In the genomic region with DNA sequence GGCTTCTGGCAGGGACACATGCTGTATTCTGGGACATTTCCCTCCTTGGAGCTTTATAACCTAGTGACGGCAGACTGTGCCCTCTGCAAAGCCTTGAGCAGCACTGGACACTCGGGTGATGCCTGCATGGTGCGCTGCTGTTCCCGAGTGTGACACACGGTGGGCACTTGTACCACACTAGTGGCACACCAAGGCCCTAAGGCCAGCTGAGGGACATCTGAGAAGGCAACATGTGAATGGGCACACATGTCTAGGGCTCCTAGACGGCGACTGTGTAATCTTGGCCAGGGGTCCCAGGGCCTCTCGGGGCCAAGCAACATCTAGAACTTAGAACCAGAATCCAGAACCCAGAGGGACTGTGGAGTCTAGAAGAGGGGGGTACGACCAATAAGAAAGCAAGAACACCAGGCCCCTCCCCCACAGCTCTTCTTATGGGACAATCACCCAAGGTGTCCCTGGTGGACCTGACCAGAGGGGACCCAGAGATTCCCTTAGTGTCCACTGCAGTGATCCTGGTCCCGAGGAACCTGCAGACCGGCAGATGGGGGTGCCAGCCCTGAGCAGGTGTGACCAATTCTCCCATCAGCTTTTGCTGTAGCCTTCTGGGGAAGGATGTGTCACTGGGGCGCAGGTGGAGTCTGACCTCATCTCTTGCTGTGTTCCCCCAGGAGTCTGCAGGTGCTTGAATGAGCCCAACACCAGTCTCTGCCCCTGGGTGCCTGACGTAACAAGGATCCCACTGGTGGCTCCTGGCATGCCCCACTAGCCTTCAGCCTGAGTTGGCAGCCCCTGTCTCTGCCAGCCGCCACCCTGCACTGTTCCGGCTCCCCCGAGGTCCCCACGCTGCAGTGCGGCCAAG, we compare ENCODE assay signal across 16 mouse cellular contexts. TPM values are rescaled to one million over a fixed set of nuclear protein-coding genes. Genes with fewer than 3 reads are reported as not detected.
A peak's percentile ranks its signal among the peaks of the same experiment; 100 is the strongest.
DNase-seq lines count a peak whose midpoint lies in the region; ATAC-seq and TF ChIP-seq lines count a peak whose summit lies in the region.
"Had no signal": no experiment of that assay in that cellular context is flagged by ENCODE, and none has a peak within 500 bp of the region (broad histone marks: within the 10 kb centered on the region; RNA-seq: fewer than 3 reads in every experiment).

No protein-coding gene starts in this region.

- 86% methylated on average over 18 of the region's 18 CpGs for WGBS in lung, embryonic 14.5 days
- whole genome bisulfite sequencing in intestine, embryonic 16.5 days, result 86% methylated on average over 18 of the region's 18 CpGs

- peaks cover 41% of the 10 kb centered on the region for H3K36me3 ChIP-seq in erythroblast, embryonic 14.5 days (ENCODE audit: control insufficient read depth)
- peaks cover 30% of the 10 kb centered on the region for H3K36me3 ChIP-seq in lung, embryonic 14.5 days (ENCODE audit: insufficient read depth)
- H3K36me3 ChIP-seq in intestine, embryonic 16.5 days (ENCODE audit: control insufficient read depth, insufficient read depth, low read length), result peaks cover 21% of the 10 kb centered on the region; the same call in 1 of the 2 replicates

- H3K4me1 ChIP-seq in erythroblast, embryonic 14.5 days (ENCODE audit: control insufficient read depth), result peaks cover 56% of the 10 kb centered on the region
- peaks cover 27% of the 10 kb centered on the region for H3K4me1 ChIP-seq in lung, embryonic 14.5 days (ENCODE audit: insufficient read depth)
- H3K4me1 ChIP-seq in intestine, embryonic 16.5 days (ENCODE audit: control insufficient read depth, insufficient read depth, low read length), result peaks cover 73% of the 10 kb centered on the region

- H3K4me2 ChIP-seq in lung, embryonic 14.5 days, result peak overlapping the region; percentile 98; the same call in 1 of the 2 replicates
- peak overlapping the region; percentile 83 for H3K4me2 ChIP-seq in intestine, embryonic 16.5 days (ENCODE audit: low read depth, low read length)

- no peak for ATAC-seq in erythroblast, adult 5-6 weeks (replicated peaks; ENCODE audit: low FRiP score, poor library complexity, severe bottlenecking)
- no peak for ATAC-seq in lung, embryonic 14.5 days (ENCODE audit: insufficient read depth)
- no peak for ATAC-seq in intestine, embryonic 16.5 days

- no peaks in the 10 kb centered on the region for H3K9me3 ChIP-seq in erythroblast, embryonic 14.5 days (ENCODE audit: control insufficient read depth, low read length)
- H3K9me3 ChIP-seq in lung, embryonic 14.5 days (ENCODE audit: low read depth, low read length), result no peaks in the 10 kb centered on the region
- no peaks in the 10 kb centered on the region for H3K9me3 ChIP-seq in intestine, embryonic 16.5 days (ENCODE audit: control insufficient read depth, low read length)
- H3K9me3 ChIP-seq: stomach, embryonic 15.5 days had no signal

- H3K27ac ChIP-seq in lung, embryonic 14.5 days (ENCODE audit: low read depth), result no peak overlapping the region
- H3K27ac ChIP-seq in intestine, embryonic 16.5 days (ENCODE audit: low read length), result 0 out of 2 replicates have a peak overlapping the region, but pooled peaks have one; percentile 15
- H3K27ac ChIP-seq: gastrocnemius, adult 2 months had no signal

- DNase-seq in lung, embryonic 14.5 days, result no peak
- no peak for DNase-seq in lung, postnatal 4 days
- peak; percentile 10 for DNase-seq in naive thymus-derived CD4-positive, alpha-beta T cell, adult 2 months (ENCODE audit: low read depth)
- no peak for DNase-seq in gastrocnemius, postnatal 4 days (ENCODE audit: low spot score in 2 of 2)
- no peak for DNase-seq in frontal cortex, postnatal 14 days (ENCODE audit: low spot score in 2 of 2)
- DNase-seq: gastrocnemius, adult 2 months; kidney, adult 8-10 months; right cerebral cortex, adult 18-20 months had no signal

- no peak; the same call in 1 of the 2 replicates for TF ChIP-seq CTCF in lung, embryonic 14.5 days (IDR thresholded peaks at IDR 0.05; ENCODE audit: low read depth)

- H3K9ac ChIP-seq in lung, embryonic 14.5 days, result no peak overlapping the region
- H3K9ac ChIP-seq in intestine, embryonic 16.5 days (ENCODE audit: low read depth, low read length), result peak overlapping the region; percentile 100; the same call in 1 of the 2 replicates
- H3K9ac ChIP-seq: stomach, embryonic 15.5 days had no signal

- no peaks in the 10 kb centered on the region for H3K27me3 ChIP-seq in erythroblast, embryonic 14.5 days (ENCODE audit: control insufficient read depth)
- H3K27me3 ChIP-seq in lung, embryonic 14.5 days (ENCODE audit: insufficient read depth, low read length), result no peaks in the 10 kb centered on the region
- no peaks in the 10 kb centered on the region for H3K27me3 ChIP-seq in intestine, embryonic 16.5 days (replicated peaks; ENCODE audit: control insufficient read depth, insufficient read depth, low read length)
- H3K27me3 ChIP-seq: stomach, embryonic 15.5 days had no signal

- H3K4me3 ChIP-seq in erythroblast, embryonic 14.5 days (replicated peaks), result peak overlapping the region; percentile 30
- no peak overlapping the region for H3K4me3 ChIP-seq in lung, embryonic 14.5 days (ENCODE audit: low read depth, low read length)
- no peak overlapping the region; the same call in 1 of the 2 replicates for H3K4me3 ChIP-seq in intestine, embryonic 16.5 days (ENCODE audit: low read length)
- H3K4me3 ChIP-seq: gastrocnemius, adult 2 months had no signal

RNA-seq across cellular contexts. Expression of gene Arid3a, which starts 3.4 kb away (rescaled TPM):
- polyA plus RNA-seq in erythroblast, embryonic 14.5 days (2012), result 1.0 and 1.4 TPM in 2 replicates
- 6.3 and 8.8 TPM in 2 replicates for total RNA-seq in erythroblast, adult 5-6 weeks (2015; ENCODE audit: low replicate concordance)
- 10.5 and 14.7 TPM in 2 replicates for total RNA-seq in erythroblast, adult 5-6 weeks (2017; ENCODE audit: low replicate concordance)
- polyA plus RNA-seq in lung, embryonic 14.5 days (2014; fragmentation: Nextera tagmentation; extraction: Ambion mirVana), result 5.1 and 5.4 TPM in 2 replicates
- polyA plus RNA-seq in intestine, embryonic 16.5 days (2015; fragmentation: Nextera tagmentation; extraction: Ambion mirVana), result 19.4 and 22.1 TPM in 2 replicates
- 1 to 10 TPM; 4.5 to 4.9 TPM for total RNA-seq in gastrocnemius, postnatal 4 days (2021)

RNA-seq across cellular contexts. Expression of gene R3hdm4, which starts 9.2 kb away (rescaled TPM):
- 9.9 and 13.0 TPM in 2 replicates for polyA plus RNA-seq in erythroblast, embryonic 14.5 days (2012)
- total RNA-seq in erythroblast, adult 5-6 weeks (2015; ENCODE audit: low replicate concordance), result 42.8 and 46.1 TPM in 2 replicates
- total RNA-seq in erythroblast, adult 5-6 weeks (2017; ENCODE audit: low replicate concordance), result 25.0 and 28.3 TPM in 2 replicates
- polyA plus RNA-seq in lung, embryonic 14.5 days (2014; fragmentation: Nextera tagmentation; extraction: Ambion mirVana), result 127 and 132 TPM in 2 replicates
- 105 and 116 TPM in 2 replicates for polyA plus RNA-seq in intestine, embryonic 16.5 days (2015; fragmentation: Nextera tagmentation; extraction: Ambion mirVana)
- total RNA-seq in gastrocnemius, postnatal 4 days (2021), result 100 to 1,000 TPM in 1 of 2 experiments, 10 to 100 TPM in 1; 97.9 to 102 TPM

RNA-seq across cellular contexts. Expression of gene Kiss1r, which starts 13.4 kb away (rescaled TPM):
- polyA plus RNA-seq in erythroblast, embryonic 14.5 days (2012), result 0.01 TPM in 1 of 2 replicates, not detected in the other
- total RNA-seq in erythroblast, adult 5-6 weeks (2015; ENCODE audit: low replicate concordance), result not detected in 2 replicates
- 0.14 TPM in 1 of 2 replicates, not detected in the other for total RNA-seq in erythroblast, adult 5-6 weeks (2017; ENCODE audit: low replicate concordance)
- 0.70 and 1.2 TPM in 2 replicates for polyA plus RNA-seq in lung, embryonic 14.5 days (2014; fragmentation: Nextera tagmentation; extraction: Ambion mirVana)
- 0.68 and 0.69 TPM in 2 replicates for polyA plus RNA-seq in intestine, embryonic 16.5 days (2015; fragmentation: Nextera tagmentation; extraction: Ambion mirVana)
- under 1 TPM; 0.41 to 0.56 TPM for total RNA-seq in gastrocnemius, postnatal 4 days (2021)
- total RNA-seq: monocyte, adult 5-6 weeks had no signal

RNA-seq across cellular contexts. Expression of gene Gm26602, which starts 19.5 kb away (rescaled TPM):
- 0.21 TPM in 1 of 2 replicates, not detected in the other for polyA plus RNA-seq in erythroblast, embryonic 14.5 days (2012)
- not detected in 2 replicates for total RNA-seq in erythroblast, adult 5-6 weeks (2015; ENCODE audit: low replicate concordance)
- total RNA-seq in erythroblast, adult 5-6 weeks (2017; ENCODE audit: low replicate concordance), result not detected in 2 replicates
- polyA plus RNA-seq in lung, embryonic 14.5 days (2014; fragmentation: Nextera tagmentation; extraction: Ambion mirVana), result 4.1 TPM in 1 of 2 replicates, not detected in the other
- polyA plus RNA-seq in intestine, embryonic 16.5 days (2015; fragmentation: Nextera tagmentation; extraction: Ambion mirVana), result 2.1 and 7.8 TPM in 2 replicates
- total RNA-seq in gastrocnemius, postnatal 4 days (2021), result not detected
- total RNA-seq: gastrocnemius, adult 2 months; left cerebral cortex, postnatal 10 days; monocyte, adult 5-6 weeks had no signal
- polyA plus RNA-seq: brain, embryonic 14.5 days; C2C12 had no signal

RNA-seq across cellular contexts. Expression of gene Med16, which starts 21.5 kb away (rescaled TPM):
- 4.1 and 4.9 TPM in 2 replicates for polyA plus RNA-seq in erythroblast, embryonic 14.5 days (2012)
- total RNA-seq in erythroblast, adult 5-6 weeks (2015; ENCODE audit: low replicate concordance), result 5.9 and 11.3 TPM in 2 replicates
- total RNA-seq in erythroblast, adult 5-6 weeks (2017; ENCODE audit: low replicate concordance), result 4.7 and 9.1 TPM in 2 replicates
- polyA plus RNA-seq in lung, embryonic 14.5 days (2014; fragmentation: Nextera tagmentation; extraction: Ambion mirVana), result 55.5 and 58.7 TPM in 2 replicates
- 34.1 and 37.2 TPM in 2 replicates for polyA plus RNA-seq in intestine, embryonic 16.5 days (2015; fragmentation: Nextera tagmentation; extraction: Ambion mirVana)
- total RNA-seq in gastrocnemius, postnatal 4 days (2021), result 10 to 100 TPM; 39.4 to 41.1 TPM
